Mouse (Mus musculus) adrenal gland (tissue): ENCODE measurements at regions not wholly inside any gene's neighbourhood (a gene's known extent, or its start where the extent isn't known, plus 50 kb on each side); places are given as distances from the start of the nearest gene placed in this dataset.

Experiments
- intact Hi-C: fragments of 180-260 bp; cut with DNase I; formaldehyde crosslinking; loops from one replicate; pipeline ENCODE4 v1.15.1; 2025

GRCm38 (mm10) chr4:58728641-58729040 is 58.9 kb downstream of the Olfr267 start:
- intact Hi-C loops: no loop called here

- intact Hi-C loops: no loop called here
Measured at GRCm38 (mm10) chr4:58726424-58726823, 61.1 kb downstream of the Olfr267 start.

GRCm38 (mm10) chr4:58722772-58723171 is 64.7 kb downstream of the Olfr267 start:
- intact Hi-C loops: no loop called here

- intact Hi-C loops: no loop called here
Measured at GRCm38 (mm10) chr4:58720682-58721081, 66.8 kb downstream of the Olfr267 start.

- intact Hi-C loops: no loop called here
Measured at GRCm38 (mm10) chr4:58716426-58716825, 71.1 kb downstream of the Olfr267 start.

- intact Hi-C loops: no loop called here
Measured at GRCm38 (mm10) chr4:58715846-58716245, 71.7 kb downstream of the Olfr267 start.

- intact Hi-C loops: no loop called here
Measured at GRCm38 (mm10) chr4:58714221-58714620, 73.3 kb downstream of the Olfr267 start.

- intact Hi-C loops: no loop called here
Measured at GRCm38 (mm10) chr4:58712875-58713274, 74.6 kb downstream of the Olfr267 start.

- intact Hi-C loops: no loop called here
Measured at GRCm38 (mm10) chr4:58712166-58712565, 75.3 kb downstream of the Olfr267 start.

- intact Hi-C loops: no loop called here
Measured at GRCm38 (mm10) chr4:58699236-58699798, 88.2 kb downstream of the Olfr267 start.

GRCm38 (mm10) chr4:58698828-58699227 is 88.7 kb downstream of the Olfr267 start:
- intact Hi-C loops: no loop called here

GRCm38 (mm10) chr4:58696684-58697083 is 90.8 kb downstream of the Olfr267 start:
- intact Hi-C loops: no loop called here

- intact Hi-C loops: no loop called here
Measured at GRCm38 (mm10) chr4:58695281-58695680, 92.2 kb downstream of the Olfr267 start.

GRCm38 (mm10) chr4:58693018-58693417 is 94.5 kb downstream of the Olfr267 start:
- intact Hi-C loops: no loop called here

- intact Hi-C loops: no loop called here
Measured at GRCm38 (mm10) chr4:58681926-58682325, 105.6 kb downstream of the Olfr267 start.

- intact Hi-C loops: no loop called here
Measured at GRCm38 (mm10) chr4:58677701-58678385, 109.7 kb downstream of the Olfr267 start.

GRCm38 (mm10) chr4:58671406-58672035 is 116.0 kb downstream of the Olfr267 start:
- intact Hi-C loops: no loop called here

- intact Hi-C loops: no loop called here
Measured at GRCm38 (mm10) chr4:58670906-58671250, 116.6 kb downstream of the Olfr267 start.

- intact Hi-C loops: no loop called here
Measured at GRCm38 (mm10) chr4:58670107-58670905, 116.6 kb upstream of the Lpar1 start.

GRCm38 (mm10) chr4:58668368-58669153 is 114.9 kb upstream of the Lpar1 start:
- intact Hi-C loops: no loop called here

- intact Hi-C loops: no loop called here
Measured at GRCm38 (mm10) chr4:58663628-58664205, 110.0 kb upstream of the Lpar1 start.
